Mouse (Mus musculus) lung, adult 2 months (tissue): ENCODE data around the gene Ppp1r3f. TPM values are rescaled to one million over a fixed set of nuclear protein-coding genes. Genes with fewer than 3 reads are reported as not detected.

Experiments used
- DNase-seq: peaks from one replicate; pipeline ENCODE4 v3.0.0; 2022
- H3K4me1 ChIP-seq: fragments of 200-500 bp; 2 replicates; pipeline ENCODE4 v1.6.1; 2011; ENCODE audit warnings: low read length; ENCODE audit not compliant: control insufficient read depth, insufficient read depth
- H3K4me3 ChIP-seq: fragments of 200-500 bp; replicated peaks from 2 replicates; pipeline ENCODE3; 2011; ENCODE audit warnings: low read depth, mild to moderate bottlenecking, control low read depth, low read length; ENCODE audit errors: extremely low read depth
- CTCF ChIP-seq: fragments of 200-500 bp; IDR thresholded peaks from 2 replicates; pipeline ENCODE4 v1.5.1; 2011; ENCODE audit warnings: mild to moderate bottlenecking, low read length, control low read depth; ENCODE audit not compliant: insufficient read depth
- POLR2A ChIP-seq: fragments of 200-500 bp; IDR thresholded peaks from 2 replicates; pipeline ENCODE4 v1.6.1; 2011; ENCODE audit warnings: low read depth, mild to moderate bottlenecking, control low read depth, low read length, borderline replicate concordance; ENCODE audit errors: extremely low read depth
- WGBS: fragments of 180-500 bp; shearing (Covaris S2); methylation state at CpG from one replicate; pipeline ENCODE4 v1.1.7; 2018; 5-methylcytosine and 5-hydroxymethylcytosine counted together
- polyA plus RNA-seq: library from polyadenylated mRNA; depleted of rRNA; stranded (reverse); fragments of >200 nt; gene quantifications from 2 replicates; pipeline ENCODE4 v1.2.3, GENCODE M21; 2012

Gene Ppp1r3f
- polyA plus RNA-seq, 1 experiment, result 3.5 TPM

GRCm38 (mm10) chrX:7586356-7586755, 12.3 kb upstream of the Ppp1r3f start:
- TF ChIP-seq CTCF (no peak), POLR2A (no peak)
- no peak for DNase-seq
- Histone ChIP-seq H3K4me1 (no peaks in the 10 kb centered on the region), H3K4me3 (no peak overlapping the region)
- WGBS, result 78% methylated on average over 5 of the region's 5 CpGs

GRCm38 (mm10) chrX:7583881-7584280, 9.8 kb upstream of the Ppp1r3f start:
- TF ChIP-seq POLR2A (no peak), CTCF (no peak)
- WGBS, result 93% methylated on average over 11 of the region's 11 CpGs

GRCm38 (mm10) chrX:7581151-7581550, 7.1 kb upstream of the Ppp1r3f start:
- Histone ChIP-seq H3K4me3 (no peak overlapping the region), H3K4me1 (no peaks in the 10 kb centered on the region)
- no peak for DNase-seq
- WGBS, result 81% methylated on average over 2 of the region's 2 CpGs
- TF ChIP-seq POLR2A, result no peak
- no peak for TF ChIP-seq CTCF

More at GRCm38 (mm10) chrX:7583881-7584280, 9.8 kb upstream of the Ppp1r3f start:
- Histone ChIP-seq H3K4me3 (no peak overlapping the region), H3K4me1 (no peaks in the 10 kb centered on the region)
- DNase-seq, result no peak

- Histone ChIP-seq H3K4me1 (no peaks in the 10 kb centered on the region; the same call in 1 of the 2 replicates), H3K4me3 (no peak overlapping the region)
- no peak for DNase-seq
- 30% methylated on average over 6 of the region's 6 CpGs for WGBS
- TF ChIP-seq CTCF (no peak), POLR2A (no peak)
Measured at GRCm38 (mm10) chrX:7574885-7575231, 775 bp upstream of the Ppp1r3f start.

GRCm38 (mm10) chrX:7573176-7574086, 652 bp downstream of the Ppp1r3f start, which contains the start of gene Foxp3:
Gene Foxp3, plus strand, starts transcription at chrX:7573644.
- 39% methylated on average over 70 of the region's 72 CpGs for WGBS
- no peak for TF ChIP-seq POLR2A
- no peak for TF ChIP-seq CTCF

GRCm38 (mm10) chrX:7572466-7572865, 1.6 kb downstream of the Ppp1r3f start:
- H3K4me3 ChIP-seq, result no peak overlapping the region

More at GRCm38 (mm10) chrX:7573176-7574086, 652 bp downstream of the Ppp1r3f start, which contains the start of gene Foxp3:
- DNase-seq, result no peak
- H3K4me1 ChIP-seq, result no peaks in the 10 kb centered on the region; the same call in 1 of the 2 replicates
- H3K4me3 ChIP-seq, result peak within 1 kb of the TSS; percentile 86

GRCm38 (mm10) chrX:7571565-7572136, 2.4 kb downstream of the Ppp1r3f start:
- 83% methylated on average over 9 of the region's 9 CpGs for WGBS
- TF ChIP-seq POLR2A (no peak), CTCF (no peak)
- no peak for DNase-seq
- H3K4me1 ChIP-seq, result no peaks in the 10 kb centered on the region; the same call in 1 of the 2 replicates
- H3K4me3 ChIP-seq, result no peak overlapping the region

More at GRCm38 (mm10) chrX:7572466-7572865, 1.6 kb downstream of the Ppp1r3f start:
- H3K4me1 ChIP-seq, result no peaks in the 10 kb centered on the region; the same call in 1 of the 2 replicates
- 82% methylated on average over 10 of the region's 10 CpGs for WGBS
- TF ChIP-seq POLR2A, result no peak
- TF ChIP-seq CTCF, result no peak
- no peak for DNase-seq

GRCm38 (mm10) chrX:7570481-7571175, 3.5 kb downstream of the Ppp1r3f start:
- DNase-seq, result no peak
- 52% methylated on average over 7 of the region's 7 CpGs for WGBS
- no peak overlapping the region for H3K4me3 ChIP-seq
- no peaks in the 10 kb centered on the region; the same call in 1 of the 2 replicates for H3K4me1 ChIP-seq
- TF ChIP-seq CTCF (no peak), POLR2A (no peak)

- TF ChIP-seq CTCF (no peak), POLR2A (no peak)
- DNase-seq, result no peak
- H3K4me3 ChIP-seq, result no peak overlapping the region
- WGBS, result 60% methylated on average over 9 of the region's 9 CpGs
- H3K4me1 ChIP-seq, result no peaks in the 10 kb centered on the region; the same call in 1 of the 2 replicates
Measured at GRCm38 (mm10) chrX:7567491-7567890, 6.6 kb downstream of the Ppp1r3f start.
